27 mouse cellular contexts compared by ENCODE assay signal in the genomic region with DNA sequence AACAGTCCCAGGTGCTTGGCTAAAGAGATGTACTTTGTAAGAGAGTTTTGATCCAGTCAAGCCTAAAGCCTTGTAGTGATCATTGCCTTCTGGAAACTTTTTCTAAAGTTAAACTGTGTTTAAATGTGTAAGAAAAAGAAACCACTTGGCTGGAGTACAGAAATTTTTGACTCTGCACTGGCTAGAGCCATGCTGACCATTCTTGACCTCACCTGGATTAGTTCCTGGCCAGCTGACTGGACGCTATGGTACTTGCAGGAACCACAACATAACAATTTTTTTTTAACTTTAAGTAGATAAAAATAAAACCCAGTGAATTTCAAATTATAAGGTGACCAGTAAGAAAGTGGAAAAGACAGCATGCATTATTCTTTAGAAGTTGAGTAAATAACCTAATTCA. TPM values are rescaled to one million over a fixed set of nuclear protein-coding genes. Genes with fewer than 3 reads are reported as not detected.
DNase-seq lines count a peak whose midpoint lies in the region; ATAC-seq and TF ChIP-seq lines count a peak whose summit lies in the region.
"Had no signal": no experiment of that assay in that cellular context is flagged by ENCODE, and none has a peak within 500 bp of the region (broad histone marks: within the 10 kb centered on the region; RNA-seq: fewer than 3 reads in every experiment).

No protein-coding gene starts in this region.

- no peaks in the 10 kb centered on the region; the same call in 1 of the 2 replicates for H3K79me2 ChIP-seq in liver, adult 2 months (ENCODE audit: control insufficient read depth, insufficient read depth, low read length)

- no peak overlapping the region for H3K4me2 ChIP-seq in kidney, embryonic 16.5 days (replicated peaks; ENCODE audit: low read depth, low read length)
- H3K4me2 ChIP-seq: embryonic facial prominence, embryonic 12.5 days; forebrain, embryonic 13.5 days; forebrain, embryonic 15.5 days had no signal

- no peak overlapping the region for H3K9ac ChIP-seq in kidney, embryonic 16.5 days (replicated peaks; ENCODE audit: low read length)
- H3K9ac ChIP-seq in liver, adult 2 months (ENCODE audit: low read depth, low read length), result no peak overlapping the region
- H3K9ac ChIP-seq: embryonic facial prominence, embryonic 12.5 days; forebrain, embryonic 13.5 days; forebrain, embryonic 15.5 days; forebrain, postnatal 0 days had no signal

- H3K4me1 ChIP-seq in kidney, embryonic 16.5 days (ENCODE audit: insufficient read depth, low read length), result no peaks in the 10 kb centered on the region
- H3K4me1 ChIP-seq in liver, adult 2 months (ENCODE audit: control insufficient read depth, insufficient read depth, low read length), result peaks cover 8% of the 10 kb centered on the region; the same call in 1 of the 2 replicates
- H3K4me1 ChIP-seq: embryonic facial prominence, embryonic 12.5 days; forebrain, embryonic 13.5 days; forebrain, embryonic 15.5 days had no signal

- H3K27me3 ChIP-seq in kidney, embryonic 16.5 days (ENCODE audit: insufficient read depth, low read length), result no peaks in the 10 kb centered on the region
- H3K27me3 ChIP-seq in liver, adult 2 months (ENCODE audit: control insufficient read depth, insufficient read depth, low read length), result no peaks in the 10 kb centered on the region
- no peaks in the 10 kb centered on the region for H3K27me3 ChIP-seq in Patski
- H3K27me3 ChIP-seq: embryonic facial prominence, embryonic 12.5 days; forebrain, embryonic 13.5 days; forebrain, embryonic 15.5 days had no signal

- DNase-seq in kidney, adult 9 months, result peak; percentile 40
- DNase-seq in liver, adult 2 months (ENCODE audit: extremely low read depth, low read depth, low spot score), result peak; percentile 88
- DNase-seq in liver (no peak), Patski (ENCODE audit: low read depth, low spot score) (peak; percentile 79)
- no peak for DNase-seq in cerebellum, adult 9-11 months
- DNase-seq: adrenal gland, adult 2 months; adrenal gland, postnatal 10 days; adrenal gland, postnatal 25 days; cerebellum, adult 11 months; cerebellum, adult 18-20 months; cerebellum, adult 8-10 months; cerebellum, postnatal 10 days; cerebellum, postnatal 25 days; forebrain, postnatal 0 days had no signal

- no peak for TF ChIP-seq POLR2A in liver, adult 2 months (IDR thresholded peaks at IDR 0.05; ENCODE audit: extremely low read depth, insufficient read depth, low read length)

- no peaks in the 10 kb centered on the region for H3K9me3 ChIP-seq in kidney, embryonic 16.5 days (ENCODE audit: low read length)
- H3K9me3 ChIP-seq: embryonic facial prominence, embryonic 10.5 days; embryonic facial prominence, embryonic 12.5 days; forebrain, embryonic 13.5 days; forebrain, embryonic 15.5 days had no signal

- CTCF ChIA-PET in Patski (lab: Charles Lee), result interaction anchor here (1.0 to 2.4 kb wide), 5 partner anchors 14 to 172 kb away, joined by 3 to 9 read pairs (median 4); no protein-coding TSS in a partner anchor

- WGBS in kidney, embryonic 16.5 days, result 78% methylated on average over 1 of the region's 1 CpGs
- 12% methylated on average over 1 of the region's 1 CpGs for WGBS in liver, adult 2 months

- no peaks in the 10 kb centered on the region for H3K36me3 ChIP-seq in kidney, embryonic 16.5 days (ENCODE audit: insufficient read depth, low read length)
- no peaks in the 10 kb centered on the region for H3K36me3 ChIP-seq in liver, adult 2 months (ENCODE audit: control insufficient read depth, insufficient read depth, low read length)
- H3K36me3 ChIP-seq: embryonic facial prominence, embryonic 10.5 days; embryonic facial prominence, embryonic 12.5 days; forebrain, embryonic 15.5 days had no signal

- ATAC-seq in kidney, embryonic 16.5 days (ENCODE audit: low FRiP score, low TSS enrichment), result no peak
- ATAC-seq in Patski, result peak; percentile 26
- ATAC-seq: forebrain, embryonic 13.5 days; forebrain, embryonic 15.5 days; forebrain, postnatal 0 days had no signal

- H3K4me3 ChIP-seq in kidney, embryonic 16.5 days (ENCODE audit: low read length), result no peak overlapping the region
- H3K4me3 ChIP-seq in liver, adult 2 months (ENCODE audit: insufficient read depth, low read depth, low read length), result no peak overlapping the region
- H3K4me3 ChIP-seq: embryonic facial prominence, embryonic 10.5 days; embryonic facial prominence, embryonic 12.5 days; forebrain, embryonic 13.5 days; forebrain, embryonic 15.5 days had no signal

- no peak overlapping the region for H3K27ac ChIP-seq in kidney, embryonic 16.5 days (ENCODE audit: low read length)
- no peak overlapping the region for H3K27ac ChIP-seq in liver, adult 2 months (replicated peaks; ENCODE audit: insufficient read depth, low read depth, low read length)
- H3K27ac ChIP-seq: embryonic facial prominence, embryonic 10.5 days; embryonic facial prominence, embryonic 12.5 days; forebrain, embryonic 13.5 days; forebrain, embryonic 15.5 days had no signal

- POLR2A ChIA-PET in Patski (lab: Charles Lee), result no interaction called here

- no peak for TF ChIP-seq CTCF in liver, adult 2 months (IDR thresholded peaks at IDR 0.05; ENCODE audit: low read depth, low read length)
- no peak for TF ChIP-seq CTCF in Patski (IDR thresholded peaks at IDR 0.05)

- in situ Hi-C loops in Patski (cut with MboI; ENCODE audit: low pct_unique_long_range_greater_than_20kb), result no loop called here

RNA-seq across cellular contexts. Expression of a gene that starts 28.0 kb away (rescaled TPM):
- 0.29 and 0.71 TPM in 2 replicates for polyA plus RNA-seq in kidney, embryonic 16.5 days (2015; fragmentation: Nextera tagmentation; extraction: Ambion mirVana)
- total RNA-seq in liver, adult 2 months (2014; rRNA removed), result 0.07 TPM in 1 of 2 replicates, not detected in the other
- polyA plus RNA-seq in liver, adult 2 months (2012; rRNA removed), result 0.06 TPM in 2 replicates
- 0.09 TPM for polyA plus RNA-seq in Patski (2021)
- total RNA-seq: adrenal gland, postnatal 25 days; ES-E14; MEL had no signal
- polyA plus RNA-seq: adrenal gland, adult 2 months; C2C12; cortical plate, adult 2 months; forebrain, postnatal 0 days had no signal

RNA-seq across cellular contexts. Expression of a gene that starts 45.7 kb away (rescaled TPM):
- not detected in 2 replicates for polyA plus RNA-seq in kidney, embryonic 16.5 days (2015; fragmentation: Nextera tagmentation; extraction: Ambion mirVana)
- total RNA-seq in liver, adult 2 months (2014; rRNA removed), result 198 and 305 TPM in 2 replicates
- polyA plus RNA-seq in liver, adult 2 months (2012; rRNA removed), result 74.6 and 79.5 TPM in 2 replicates
- not detected for polyA plus RNA-seq in Patski (2021)
- total RNA-seq: forebrain, postnatal 0 days; MEL had no signal
- polyA plus RNA-seq: brain, embryonic 14.5 days; C2C12; cortical plate, adult 2 months; embryonic facial prominence, embryonic 10.5 days; embryonic facial prominence, embryonic 12.5 days; embryonic facial prominence, embryonic 14.5 days; forebrain, embryonic 11.5 days; forebrain, embryonic 13.5 days; forebrain, embryonic 15.5 days; forebrain, postnatal 0 days had no signal

RNA-seq across cellular contexts. Expression of a gene that starts 56.5 kb away (rescaled TPM):
- 0.17 TPM in 1 of 2 replicates, not detected in the other for polyA plus RNA-seq in kidney, embryonic 16.5 days (2015; fragmentation: Nextera tagmentation; extraction: Ambion mirVana)
- total RNA-seq in liver, adult 2 months (2014; rRNA removed), result not detected in 2 replicates
- polyA plus RNA-seq in liver, adult 2 months (2012; rRNA removed), result not detected in 2 replicates
- 0.23 TPM for polyA plus RNA-seq in Patski (2021)
- total RNA-seq: adrenal gland, adult 2 months; adrenal gland, postnatal 25 days; adrenal gland, postnatal 4 days; ES-E14; forebrain, postnatal 0 days; MEL had no signal
- polyA plus RNA-seq: adrenal gland, adult 2 months; brain, embryonic 14.5 days; C2C12; cortical plate, adult 2 months; embryonic facial prominence, embryonic 10.5 days; embryonic facial prominence, embryonic 12.5 days; forebrain, embryonic 11.5 days; forebrain, embryonic 13.5 days; forebrain, embryonic 15.5 days; forebrain, postnatal 0 days had no signal

Comparison
In these comparisons a context has a peak if more than half of its experiments do, and no peak if none do; other contexts are left out.
1. DNase-seq: peak in kidney, adult 9 months (single experiment), liver, adult 2 months (single experiment) and Patski (single experiment); none in liver (single experiment) and cerebellum, adult 9-11 months (single experiment).
2. RNA of a gene that starts 45.7 kb away (polyA plus RNA-seq): 74.6 to 79.5 TPM in liver, adult 2 months; not detected in kidney, embryonic 16.5 days and not detected in Patski (single experiment); every median in the first group is over 10 times any median in the second.